Mouse (Mus musculus) fat pad, adult 2 months (tissue): ENCODE measurements at regions not wholly inside any gene's neighbourhood (a gene's known extent, or its start where the extent isn't known, plus 50 kb on each side); places are given as distances from the start of the nearest gene placed in this dataset.
"Not testable (repeated sequence)": the region's sequence is repeated elsewhere in the genome, so short reads cannot be mapped to it uniquely, and the experiment has no call there.

ENCODE experiments used
- DNase-seq: peaks from one replicate; pipeline ENCODE4 v3.0.0-alpha.2; 2011; ENCODE audit warnings: low read depth, low spot score; ENCODE audit errors: extremely low read depth

DNA sequence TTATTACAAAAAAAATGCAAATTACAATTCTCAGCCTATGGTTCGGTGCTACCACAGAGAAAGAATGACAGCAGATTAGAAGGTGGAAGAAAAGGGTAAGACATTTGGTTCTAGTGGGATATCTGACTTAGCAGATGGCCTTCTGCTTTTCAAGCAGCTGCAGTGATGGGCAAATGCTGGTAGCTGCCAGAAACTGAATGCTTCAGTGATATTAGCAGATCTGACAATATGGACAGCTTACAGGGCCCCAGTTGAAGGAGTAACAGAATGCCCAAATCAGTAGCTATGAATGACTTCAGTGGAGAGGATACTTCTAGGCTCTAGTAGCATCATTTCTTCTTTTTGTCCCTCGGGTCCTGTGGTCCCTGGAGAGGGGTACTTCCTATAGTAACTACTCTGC, 143.9 kb upstream of the Rps6ka3 start:
- no peak for DNase-seq

DNA sequence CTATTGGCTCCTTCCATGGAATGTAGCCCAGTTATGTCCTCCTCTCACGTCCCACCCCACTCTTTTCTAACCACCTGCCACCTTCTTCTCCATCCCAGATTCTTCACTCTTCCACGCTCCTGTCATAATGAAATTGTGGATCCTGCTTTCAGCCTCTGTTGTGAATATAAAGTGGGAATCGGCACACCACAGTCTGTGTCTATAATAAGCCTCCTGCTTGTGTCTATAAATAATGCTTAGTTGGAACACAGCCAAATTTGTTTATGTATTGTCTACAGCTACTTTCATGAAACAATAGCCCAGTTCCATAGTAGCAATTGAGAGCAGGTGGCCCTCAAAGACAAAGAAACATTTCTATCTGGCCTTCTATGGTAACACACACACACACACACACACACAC, 137.5 kb upstream of the Rps6ka3 start:
- no peak for DNase-seq

DNA sequence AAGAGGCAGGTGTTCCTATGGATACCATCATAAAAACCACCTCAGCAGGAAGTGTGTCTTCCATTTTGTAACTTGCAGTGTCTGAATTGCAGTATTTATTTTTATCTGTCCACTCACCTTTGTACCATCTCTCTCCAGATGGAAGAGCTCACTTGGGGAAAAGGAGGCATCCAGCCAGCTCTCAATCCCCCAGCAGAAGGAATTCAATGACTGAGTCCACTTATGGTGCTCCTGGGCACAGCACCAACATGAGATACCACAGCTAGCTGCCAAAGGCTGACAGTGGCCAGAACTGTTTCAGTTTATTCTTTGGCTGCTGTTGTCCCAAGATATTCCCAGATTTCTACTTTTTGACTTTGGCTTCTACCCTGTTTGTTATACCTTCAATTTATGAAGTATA, 136.6 kb upstream of the Rps6ka3 start:
- DNase-seq = no peak

DNA sequence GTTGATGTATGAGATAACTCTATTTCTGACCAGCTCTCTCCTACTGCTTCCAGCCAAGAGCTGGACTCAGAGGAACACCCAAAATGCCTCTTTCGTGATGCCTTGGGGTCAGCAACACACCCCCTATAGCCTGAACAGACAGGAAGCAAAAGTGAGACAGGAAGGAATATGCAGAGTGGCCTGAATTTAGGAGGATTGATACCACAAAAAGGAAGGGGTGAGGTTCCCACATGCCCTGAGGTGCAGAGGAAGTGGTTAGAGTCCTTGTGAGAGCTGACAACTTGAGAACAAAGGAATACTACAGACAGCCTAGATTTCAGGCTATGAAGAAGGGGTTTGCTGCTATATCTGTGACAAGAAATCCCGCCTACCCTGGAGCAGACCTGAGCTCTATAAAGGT, 129.6 kb upstream of the Rps6ka3 start:
- DNase-seq = no peak

DNA sequence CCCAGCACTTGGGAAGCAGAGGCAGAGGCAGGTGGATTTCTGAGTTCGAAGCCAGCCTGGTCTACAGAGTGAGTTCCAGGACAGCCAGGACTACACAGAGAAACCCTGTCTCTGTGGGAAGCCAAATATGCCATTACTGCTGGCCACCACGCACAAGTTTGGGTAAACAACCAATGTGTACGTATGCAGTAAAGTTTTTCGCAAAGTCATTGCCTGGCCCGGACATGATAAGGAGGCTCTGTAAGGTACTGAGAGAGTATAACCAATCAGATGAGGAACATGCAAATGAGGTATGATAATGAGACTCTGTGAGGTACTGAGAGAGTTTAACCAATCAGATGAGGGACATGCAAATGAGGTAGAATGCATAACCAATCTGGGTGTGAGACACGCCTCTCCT, 99.5 kb upstream of the Rps6ka3 start:
- DNase-seq = not testable (repeated sequence)

GRCm38 (mm10) chrX:159116210-159116609, 93.9 kb upstream of the Rps6ka3 start:
- DNase-seq = no peak

DNA sequence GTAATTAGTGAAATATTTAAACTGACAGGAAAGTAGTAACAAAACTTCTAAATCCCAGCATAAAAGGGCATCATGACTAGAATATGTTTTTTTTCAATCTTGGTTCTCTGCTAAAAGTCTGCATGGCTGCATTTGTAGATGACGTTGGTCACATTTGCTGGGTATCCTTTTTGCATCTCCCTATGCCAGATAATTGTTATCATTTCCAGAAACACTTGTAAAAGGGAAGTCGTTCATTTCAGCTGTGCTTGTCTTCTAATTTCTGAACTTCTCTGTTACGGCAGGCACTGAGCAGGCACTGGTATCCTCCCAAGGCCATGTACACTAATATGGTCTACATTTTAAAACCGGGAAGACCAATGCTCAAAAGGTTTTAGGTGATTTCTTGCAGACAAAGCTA, 69.6 kb upstream of the Rps6ka3 start:
- no peak for DNase-seq

DNA sequence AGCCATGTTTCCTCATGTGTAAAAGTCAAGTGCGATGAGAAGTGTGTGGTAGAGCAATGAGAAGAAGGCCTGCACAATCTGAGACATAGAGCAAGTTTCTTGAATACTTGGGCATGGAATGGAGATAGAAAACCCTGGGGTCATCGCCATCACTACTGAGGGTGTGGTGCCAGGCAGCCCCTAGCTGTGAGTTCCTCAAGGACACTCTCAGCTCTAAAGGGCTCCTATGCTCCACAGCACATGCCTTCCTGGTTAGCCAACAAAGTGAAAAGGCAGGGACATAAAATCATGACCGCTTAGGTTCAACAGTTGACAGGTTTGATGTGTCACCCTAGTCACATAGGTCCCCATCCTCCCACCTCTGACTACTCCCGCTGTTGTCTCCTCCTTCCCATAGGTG, 66.8 kb upstream of the Rps6ka3 start:
- DNase-seq = no peak

DNA sequence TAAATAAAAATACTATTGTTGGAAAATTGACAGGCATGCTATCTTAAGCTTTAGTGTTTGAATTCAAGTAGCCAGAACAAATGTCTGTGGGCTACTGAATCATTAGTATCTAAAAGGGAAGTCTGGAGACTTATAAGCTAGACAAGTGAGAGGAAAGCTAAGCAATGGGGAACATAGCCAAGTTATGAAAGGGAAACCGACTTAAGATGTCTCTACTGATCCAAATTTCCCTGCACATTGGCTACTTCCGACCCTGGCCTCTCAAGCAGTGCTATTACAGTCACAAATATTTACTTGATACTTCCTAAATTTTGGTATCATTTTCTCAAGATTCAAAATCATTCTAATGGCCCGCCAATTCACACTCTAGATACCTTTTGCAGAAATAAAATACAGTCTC, 65.4 kb upstream of the Rps6ka3 start:
- no peak for DNase-seq

- peak; percentile 51 for DNase-seq
Observed at GRCm38 (mm10) chrX:159145212-159145611, 64.9 kb upstream of the Rps6ka3 start.

- no peak for DNase-seq
Observed at GRCm38 (mm10) chrX:159155786-159156185, 54.3 kb upstream of the Rps6ka3 start.

GRCm38 (mm10) chrX:159156976-159157375, 53.1 kb upstream of the Rps6ka3 start:
- DNase-seq = no peak

DNA sequence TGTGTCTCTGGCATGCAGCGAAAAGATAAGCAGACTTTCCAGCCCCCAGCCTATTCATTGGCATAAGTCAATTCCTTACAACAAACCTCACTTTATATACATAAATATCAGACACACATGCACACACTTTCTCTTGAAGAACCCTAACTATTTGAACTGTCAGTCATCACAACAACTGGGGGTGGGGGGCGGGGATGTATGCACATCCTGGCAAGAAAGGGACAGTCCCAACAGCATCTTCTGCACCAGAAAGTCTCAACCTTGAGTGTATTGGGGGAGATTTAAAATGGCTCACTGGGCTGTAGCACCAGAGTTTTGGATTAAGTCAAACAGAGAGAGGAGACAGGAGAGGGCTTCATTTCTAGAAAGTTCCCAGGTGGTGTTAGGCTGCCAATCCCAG, 50.4 kb upstream of the Rps6ka3 start:
- DNase-seq = no peak
